Mouse (Mus musculus) midbrain, postnatal 0 days (tissue): ENCODE measurements at regions not wholly inside any gene's neighbourhood (a gene's known extent, or its start where the extent isn't known, plus 50 kb on each side); places are given as distances from the start of the nearest gene placed in this dataset.
A peak's percentile ranks its signal among the peaks of the same experiment; 100 is the strongest.
"Not testable (repeated sequence)": the region's sequence is repeated elsewhere in the genome, so short reads cannot be mapped to it uniquely, and the experiment has no call there.

Experiments
- ATAC-seq: fragments of 200-750 bp; cut with Nextera tagmentation; 2 replicates; pipeline ENCODE4 v1.8.0; 2017; ENCODE audit warnings: moderate number of reproducible peaks, mild to moderate bottlenecking, moderate TSS enrichment, moderate library complexity; ENCODE audit not compliant: low FRiP score
- DNase-seq: peaks from one replicate; pipeline ENCODE4 v3.0.0-alpha.2; 2015; ENCODE audit warnings: low spot score
- H3K27ac ChIP-seq: fragments of 300-500 bp; sonication (generic); 2 replicates; pipeline ENCODE4 v1.5.1; 2014; ENCODE audit warnings: low read depth, mild to moderate bottlenecking, low read length, mixed read lengths
- H3K27me3 ChIP-seq: fragments of 300-500 bp; sonication (generic); 2 replicates; pipeline ENCODE4 v1.6.1; 2014; ENCODE audit warnings: low read length, control low read depth, mixed read lengths; ENCODE audit not compliant: insufficient read depth
- H3K36me3 ChIP-seq: fragments of 300-500 bp; sonication (generic); 2 replicates; pipeline ENCODE4 v1.6.1; 2014; ENCODE audit warnings: low read length, control low read depth, mixed read lengths; ENCODE audit not compliant: insufficient read depth
- H3K4me1 ChIP-seq: fragments of 300-500 bp; sonication (generic); 2 replicates; pipeline ENCODE4 v1.6.1; 2014; ENCODE audit warnings: mild to moderate bottlenecking, control low read depth, antibody characterized with exemption, low read length, mixed read lengths; ENCODE audit not compliant: insufficient read depth
- H3K4me2 ChIP-seq: fragments of 300-500 bp; sonication (generic); 2 replicates; pipeline ENCODE4 v1.6.1; 2014; ENCODE audit warnings: low read depth, mild to moderate bottlenecking, low read length, mixed read lengths; ENCODE audit not compliant: poor library complexity, severe bottlenecking
- H3K4me3 ChIP-seq: fragments of 300-500 bp; sonication (generic); 2 replicates; pipeline ENCODE4 v1.5.1; 2014; ENCODE audit warnings: low read depth, mild to moderate bottlenecking, low read length, moderate library complexity
- H3K9ac ChIP-seq: fragments of 300-500 bp; sonication (generic); replicated peaks from 2 replicates; pipeline ENCODE4 v1.6.1; 2014; ENCODE audit warnings: mild to moderate bottlenecking, low read length, moderate library complexity, mixed read lengths; ENCODE audit not compliant: poor library complexity, severe bottlenecking
- H3K9me3 ChIP-seq: fragments of 300-500 bp; sonication (generic); 2 replicates; pipeline ENCODE4 v1.6.1; 2016; ENCODE audit warnings: low read length, control low read depth
- CTCF ChIP-seq: IDR thresholded peaks from 2 replicates; pipeline ENCODE4 v1.5.1; 2016; ENCODE audit warnings: antibody characterized with exemption, mild to moderate bottlenecking
- WGBS: fragments of 180-500 bp; shearing (Covaris S2); extraction: QIAGEN DNeasy Blood & Tissue Kit; methylation state at CpG from one replicate; pipeline ENCODE4 v1.1.7; 2014; 5-methylcytosine and 5-hydroxymethylcytosine counted together

GRCm38 (mm10) chr1:140903747-140904146 lies 657.8 kb downstream of the Kcnt2 start:
- not testable (repeated sequence) for H3K36me3 ChIP-seq, H3K27me3 ChIP-seq, H3K27ac ChIP-seq, H3K4me2 ChIP-seq, H3K9ac ChIP-seq, H3K4me3 ChIP-seq, DNase-seq, H3K9me3 ChIP-seq, H3K4me1 ChIP-seq, ATAC-seq
- WGBS, result 100% methylated on average over 1 of the region's 1 CpGs

GRCm38 (mm10) chr1:140913566-140913965 lies 667.6 kb downstream of the Kcnt2 start:
- Histone ChIP-seq H3K4me1 (no peaks in the 10 kb centered on the region), H3K27me3 (no peaks in the 10 kb centered on the region), H3K9me3 (no peaks in the 10 kb centered on the region), H3K9ac (no peak overlapping the region), H3K4me3 (no peak overlapping the region), H3K27ac (no peak overlapping the region), H3K4me2 (no peak overlapping the region), H3K36me3 (no peaks in the 10 kb centered on the region)
- DNase-seq (no peak), ATAC-seq (no peak)
- 74% methylated on average over 2 of the region's 2 CpGs for WGBS
- TF ChIP-seq CTCF, result no peak

GRCm38 (mm10) chr1:140940348-140940747 lies 694.4 kb downstream of the Kcnt2 start:
- no peak overlapping the region for H3K4me3 ChIP-seq
- H3K36me3 ChIP-seq, result no peaks in the 10 kb centered on the region
- no peak overlapping the region for H3K9ac ChIP-seq
- no peaks in the 10 kb centered on the region for H3K9me3 ChIP-seq
- no peaks in the 10 kb centered on the region for H3K4me1 ChIP-seq
- WGBS, result 33% methylated on average over 4 of the region's 4 CpGs
- DNase-seq (peak; percentile 35), ATAC-seq (no peak)
- no peak overlapping the region for H3K4me2 ChIP-seq
- TF ChIP-seq CTCF, result peak; percentile 43
- H3K27me3 ChIP-seq, result no peaks in the 10 kb centered on the region
- no peak overlapping the region for H3K27ac ChIP-seq

DNA sequence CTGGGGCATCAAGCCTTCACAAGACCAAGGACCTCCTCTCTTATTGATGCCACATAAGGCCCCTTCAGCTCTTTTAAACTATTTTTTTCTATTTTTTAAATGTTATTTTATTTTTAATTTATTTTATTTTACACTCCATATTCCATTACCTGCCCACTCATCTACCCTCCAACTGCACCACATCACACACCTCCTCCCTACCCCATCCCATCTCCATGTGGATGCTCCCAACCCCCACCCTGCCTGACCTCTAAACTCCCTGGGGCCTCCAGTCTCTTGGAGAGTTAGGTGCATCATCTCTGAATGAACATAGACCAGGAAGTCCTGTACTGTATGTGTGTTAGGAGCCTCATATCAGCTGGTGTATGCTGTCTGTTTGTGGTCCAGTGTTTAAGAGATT lies 712.9 kb downstream of the Kcnt2 start:
- H3K36me3 ChIP-seq, result no peaks in the 10 kb centered on the region
- ATAC-seq, result no peak
- no peaks in the 10 kb centered on the region for H3K9me3 ChIP-seq
- no peak for DNase-seq
- H3K27me3 ChIP-seq, result no peaks in the 10 kb centered on the region
- H3K4me1 ChIP-seq, result no peaks in the 10 kb centered on the region
- no peak overlapping the region for H3K4me2 ChIP-seq
- no peak overlapping the region for H3K4me3 ChIP-seq
- no peak for TF ChIP-seq CTCF
- no peak overlapping the region for H3K27ac ChIP-seq
- H3K9ac ChIP-seq, result no peak overlapping the region

- no peaks in the 10 kb centered on the region for H3K9me3 ChIP-seq
- DNase-seq (no peak), ATAC-seq (no peak)
- no peaks in the 10 kb centered on the region for H3K4me1 ChIP-seq
- no peak overlapping the region for H3K27ac ChIP-seq
- 72% methylated on average over 3 of the region's 3 CpGs for WGBS
- no peak overlapping the region for H3K9ac ChIP-seq
- H3K4me2 ChIP-seq, result no peak overlapping the region
- TF ChIP-seq CTCF, result no peak
- no peaks in the 10 kb centered on the region for H3K36me3 ChIP-seq
- H3K4me3 ChIP-seq, result no peak overlapping the region
- no peaks in the 10 kb centered on the region for H3K27me3 ChIP-seq
These were observed 755.9 kb downstream of the Kcnt2 start for GRCm38 (mm10) chr1:141001821-141002220.
